Mouse (Mus musculus): ENCODE data around the gene Pbx3. TPM values are rescaled to one million over a fixed set of nuclear protein-coding genes. Genes with fewer than 3 reads are reported as not detected.

Gene Pbx3
- polyA plus RNA-seq, 2 experiments = 7.7 to 9.8 TPM

DNA sequence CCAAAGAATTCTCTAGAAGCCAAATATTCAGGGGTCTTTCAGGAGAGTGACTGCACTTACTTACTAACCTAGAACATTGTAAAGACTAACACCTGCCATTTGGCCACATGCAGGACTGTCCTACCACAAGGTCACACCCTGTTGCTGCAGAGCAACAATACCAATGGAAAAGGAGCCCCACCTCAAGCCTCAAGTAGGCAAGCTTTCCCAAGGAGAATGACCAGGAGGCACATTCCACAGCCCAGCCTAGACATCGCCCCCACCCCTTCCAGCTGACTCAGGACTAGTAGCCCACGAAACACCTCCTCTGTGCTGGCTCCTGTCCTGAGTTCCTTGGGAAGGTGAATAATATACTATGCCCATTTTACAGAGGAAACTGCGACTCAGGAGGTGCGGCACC lies 222.4 kb downstream of the Pbx3 start:
- Histone ChIP-seq H3K9me3 (ENCODE audit: control insufficient read depth, low read length) (no peaks in the 10 kb centered on the region), H3K4me2 (ENCODE audit: low read depth) (no peak overlapping the region), H3K4me1 (replicated peaks; ENCODE audit: control insufficient read depth in 2 of 2, insufficient read depth in 2 of 2, low read length in 1 of 2) (peaks cover 0 to 6% of the 10 kb centered on the region in 2 experiments; a peak in 1 of 4 replicates), H3K27ac (no peak overlapping the region), H3K27me3 (ENCODE audit: control insufficient read depth, insufficient read depth, low read length) (no peaks in the 10 kb centered on the region), H3K4me3 (ENCODE audit: insufficient read depth in 1 of 2, low read depth in 2 of 2, low read length in 2 of 2) (no peak overlapping the region), H3K36me3 (replicated peaks; ENCODE audit: control insufficient read depth, insufficient read depth, low read depth) (no peaks in the 10 kb centered on the region), H3K9ac (replicated peaks) (no peak overlapping the region)
- 64% methylated on average over 4 of the region's 4 CpGs for WGBS (ENCODE audit: insufficient replicate concordance)
- ATAC-seq (ENCODE audit: insufficient read depth) = no peak
- TF ChIP-seq CTCF (IDR thresholded peaks at IDR 0.05; ENCODE audit: low read depth) (no peak), EP300 (IDR thresholded peaks at IDR 0.05; ENCODE audit: low read depth) (no peak)
- no peak for DNase-seq (ENCODE audit: low read depth in 3 of 3, low spot score in 3 of 3)

GRCm38 (mm10) chr2:34148214-34148613 lies 224.7 kb downstream of the Pbx3 start:
- Histone ChIP-seq H3K27ac (no peak overlapping the region), H3K4me2 (ENCODE audit: low read depth) (no peak overlapping the region), H3K9ac (replicated peaks) (no peak overlapping the region), H3K27me3 (ENCODE audit: control insufficient read depth, insufficient read depth, low read length) (no peaks in the 10 kb centered on the region), H3K36me3 (replicated peaks; ENCODE audit: control insufficient read depth, insufficient read depth, low read depth) (no peaks in the 10 kb centered on the region), H3K4me1 (replicated peaks; ENCODE audit: control insufficient read depth in 2 of 2, insufficient read depth in 2 of 2, low read length in 1 of 2) (peaks cover 0 to 4% of the 10 kb centered on the region in 2 experiments; a peak in 1 of 4 replicates), H3K4me3 (ENCODE audit: insufficient read depth in 1 of 2, low read depth in 2 of 2, low read length in 2 of 2) (no peak overlapping the region), H3K9me3 (ENCODE audit: control insufficient read depth, low read length) (no peaks in the 10 kb centered on the region)
- ATAC-seq (ENCODE audit: insufficient read depth) (no peak), DNase-seq (ENCODE audit: low read depth in 3 of 3, low spot score in 3 of 3) (no peak)
- TF ChIP-seq EP300 (IDR thresholded peaks at IDR 0.05; ENCODE audit: low read depth) = no peak
- no peak for TF ChIP-seq CTCF (IDR thresholded peaks at IDR 0.05; ENCODE audit: low read depth)
- WGBS (ENCODE audit: insufficient replicate concordance) = 55% methylated on average over 7 of the region's 7 CpGs

GRCm38 (mm10) chr2:34147476-34147875 lies 225.5 kb downstream of the Pbx3 start:
- peaks cover 0 to 4% of the 10 kb centered on the region in 2 experiments; a peak in 1 of 4 replicates for H3K4me1 ChIP-seq (replicated peaks; ENCODE audit: control insufficient read depth in 2 of 2, insufficient read depth in 2 of 2, low read length in 1 of 2)
- TF ChIP-seq EP300 (IDR thresholded peaks at IDR 0.05; ENCODE audit: low read depth) (no peak), CTCF (IDR thresholded peaks at IDR 0.05; ENCODE audit: low read depth) (no peak)
- 75% methylated on average over 14 of the region's 14 CpGs for WGBS (ENCODE audit: insufficient replicate concordance)
- no peaks in the 10 kb centered on the region for H3K27me3 ChIP-seq (ENCODE audit: control insufficient read depth, insufficient read depth, low read length)
- no peak overlapping the region for H3K27ac ChIP-seq
- H3K4me3 ChIP-seq (ENCODE audit: insufficient read depth in 1 of 2, low read depth in 2 of 2, low read length in 2 of 2) = no peak overlapping the region
- DNase-seq (ENCODE audit: low read depth in 3 of 3, low spot score in 3 of 3) (no peak), ATAC-seq (ENCODE audit: insufficient read depth) (no peak)
- no peak overlapping the region for H3K4me2 ChIP-seq (ENCODE audit: low read depth)
- no peak overlapping the region for H3K9ac ChIP-seq (replicated peaks)
- no peaks in the 10 kb centered on the region for H3K36me3 ChIP-seq (replicated peaks; ENCODE audit: control insufficient read depth, insufficient read depth, low read depth)
- H3K9me3 ChIP-seq (ENCODE audit: control insufficient read depth, low read length) = no peaks in the 10 kb centered on the region

DNA sequence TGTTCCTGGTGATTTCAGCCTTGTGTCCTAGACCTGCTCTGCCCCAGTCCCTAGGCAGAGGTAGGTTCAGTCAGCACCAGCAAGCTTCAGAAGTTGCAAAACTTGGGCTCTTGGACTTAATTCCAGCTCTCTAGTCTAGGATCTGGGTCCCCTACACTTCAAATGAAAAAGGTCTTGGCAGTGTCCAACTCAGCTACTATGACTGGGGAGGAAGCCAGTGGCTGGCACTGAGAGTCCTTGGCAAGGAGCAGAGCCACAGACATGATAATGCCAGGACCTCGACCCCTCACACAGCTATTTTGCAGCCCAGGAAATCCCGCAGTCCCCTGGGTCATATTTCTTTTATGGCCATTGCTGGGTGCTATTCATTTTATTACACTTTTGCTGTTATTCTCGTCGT lies 225.9 kb downstream of the Pbx3 start:
- Histone ChIP-seq H3K4me2 (ENCODE audit: low read depth) (no peak overlapping the region), H3K27ac (no peak overlapping the region), H3K4me1 (replicated peaks; ENCODE audit: control insufficient read depth in 2 of 2, insufficient read depth in 2 of 2, low read length in 1 of 2) (peaks cover 0 to 4% of the 10 kb centered on the region in 2 experiments; a peak in 1 of 4 replicates), H3K9ac (replicated peaks) (no peak overlapping the region), H3K27me3 (ENCODE audit: control insufficient read depth, insufficient read depth, low read length) (no peaks in the 10 kb centered on the region), H3K36me3 (replicated peaks; ENCODE audit: control insufficient read depth, insufficient read depth, low read depth) (no peaks in the 10 kb centered on the region), H3K4me3 (ENCODE audit: insufficient read depth in 1 of 2, low read depth in 2 of 2, low read length in 2 of 2) (no peak overlapping the region), H3K9me3 (ENCODE audit: control insufficient read depth, low read length) (no peaks in the 10 kb centered on the region)
- no peak for TF ChIP-seq CTCF (IDR thresholded peaks at IDR 0.05; ENCODE audit: low read depth)
- TF ChIP-seq EP300 (IDR thresholded peaks at IDR 0.05; ENCODE audit: low read depth) = no peak
- ATAC-seq (ENCODE audit: insufficient read depth) = no peak
- WGBS (ENCODE audit: insufficient replicate concordance) = 72% methylated on average over 4 of the region's 4 CpGs
- no peak for DNase-seq (ENCODE audit: low read depth in 3 of 3, low spot score in 3 of 3)

DNA sequence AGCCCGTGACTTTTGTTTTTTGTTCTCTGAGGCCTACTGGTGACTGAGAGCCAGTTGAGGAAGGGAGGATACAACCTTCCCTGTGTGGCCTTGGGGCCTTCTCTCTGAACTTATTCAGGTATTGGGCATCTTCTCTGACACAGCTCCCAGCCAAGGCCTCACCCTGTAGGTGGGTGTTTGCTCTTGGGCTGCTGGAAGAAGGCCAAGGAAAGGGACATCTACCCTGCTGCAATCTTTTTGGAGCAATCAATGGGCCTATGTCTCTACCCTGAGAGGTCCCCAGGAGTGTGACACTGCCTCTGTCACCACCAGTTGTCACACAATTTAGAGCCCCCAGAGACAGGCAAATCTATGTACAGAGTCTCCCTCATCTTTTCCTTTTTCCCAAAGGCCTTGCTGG lies 226.5 kb downstream of the Pbx3 start:
- ATAC-seq (ENCODE audit: insufficient read depth) = no peak
- Histone ChIP-seq H3K9ac (replicated peaks) (no peak overlapping the region), H3K36me3 (replicated peaks; ENCODE audit: control insufficient read depth, insufficient read depth, low read depth) (no peaks in the 10 kb centered on the region), H3K27ac (no peak overlapping the region), H3K4me3 (ENCODE audit: insufficient read depth in 1 of 2, low read depth in 2 of 2, low read length in 2 of 2) (no peak overlapping the region), H3K4me1 (replicated peaks; ENCODE audit: control insufficient read depth in 2 of 2, insufficient read depth in 2 of 2, low read length in 1 of 2) (peaks cover 0 to 4% of the 10 kb centered on the region in 2 experiments; a peak in 1 of 4 replicates), H3K9me3 (ENCODE audit: control insufficient read depth, low read length) (no peaks in the 10 kb centered on the region), H3K27me3 (ENCODE audit: control insufficient read depth, insufficient read depth, low read length) (no peaks in the 10 kb centered on the region), H3K4me2 (ENCODE audit: low read depth) (no peak overlapping the region)
- 60% methylated on average over 1 of the region's 1 CpGs for WGBS (ENCODE audit: insufficient replicate concordance)
- TF ChIP-seq EP300 (IDR thresholded peaks at IDR 0.05; ENCODE audit: low read depth) (no peak), CTCF (IDR thresholded peaks at IDR 0.05; ENCODE audit: low read depth) (no peak)
- no peak for DNase-seq (ENCODE audit: low read depth in 3 of 3, low spot score in 3 of 3)
